Mouse (Mus musculus) olfactory bulb, adult 2 months (tissue): Measurements from ENCODE around the gene Fsd1.

Source experiments
- CTCF ChIP-seq: fragments of 200-500 bp; IDR thresholded peaks from 2 replicates; pipeline ENCODE4 v1.5.1; 2012; ENCODE audit warnings: low read depth, mild to moderate bottlenecking, low read length, moderate library complexity; ENCODE audit not compliant: insufficient read depth
- POLR2A ChIP-seq: fragments of 200-500 bp; IDR thresholded peaks from 2 replicates; pipeline ENCODE4 v1.6.1; 2012; ENCODE audit warnings: mild to moderate bottlenecking, low read depth, low read length, moderate library complexity; ENCODE audit not compliant: insufficient read depth

DNA sequence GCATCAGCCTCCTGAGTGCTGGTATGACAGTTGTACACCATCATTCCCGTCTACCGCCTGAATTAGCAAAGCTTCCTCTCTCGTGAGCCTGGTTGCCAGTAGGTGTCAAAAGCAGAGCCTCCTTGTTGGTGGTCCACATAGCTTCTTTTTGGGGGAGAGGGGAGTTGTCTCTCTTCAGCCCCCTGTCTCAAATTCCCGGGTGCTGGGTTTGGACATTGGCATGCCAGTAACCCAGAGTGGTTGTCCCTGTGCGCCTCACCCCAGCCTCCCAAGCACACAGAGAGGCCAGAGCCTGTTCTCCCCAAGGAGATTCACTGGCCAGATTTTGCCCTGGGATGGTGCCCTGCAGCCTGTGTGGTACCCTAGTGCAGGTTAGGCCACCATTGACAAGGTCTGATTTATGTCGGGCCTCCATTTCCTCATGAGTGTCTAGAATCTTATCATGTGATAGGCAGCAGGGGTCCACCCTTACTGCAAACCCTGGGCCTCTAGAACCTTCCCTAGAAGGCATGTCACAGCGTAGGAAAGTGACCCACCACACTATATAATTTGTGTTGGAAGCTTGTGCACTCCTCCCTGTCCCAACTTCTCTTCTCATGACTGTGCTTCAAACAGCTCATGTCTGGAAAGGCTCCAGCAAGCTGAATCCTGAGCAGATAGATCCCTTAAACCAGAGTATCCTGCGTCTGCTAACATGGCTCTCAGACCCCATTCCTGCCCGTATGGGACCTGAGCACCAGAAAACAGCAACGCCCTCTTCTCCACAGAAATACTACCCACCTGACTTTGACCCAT, 26.2 kb upstream of the Fsd1 start:
- TF ChIP-seq CTCF = no peak
- no peak for TF ChIP-seq POLR2A
